Mouse (Mus musculus) Patski (cell line): Measurements from ENCODE around the gene Ppcs. TPM values are rescaled to one million over a fixed set of nuclear protein-coding genes. Genes with fewer than 3 reads are reported as not detected.

Experiments
- ATAC-seq: fragments of 100-300 bp; one replicate; pipeline ENCODE4 v1.8.0; 2021
- CTCF ChIA-PET: fragments of 350-600 bp; sonication (Branson Sonifier 250); formaldehyde crosslinking; loops from one replicate; lab custom pipeline; 2022; ENCODE audit warnings: inconsistent platforms; lab: Charles Lee
- POLR2A ChIA-PET: fragments of 350-600 bp; sonication (Branson Sonifier 250); formaldehyde crosslinking; loops from one replicate; lab custom pipeline; 2022; ENCODE audit warnings: antibody characterized with exemption, inconsistent platforms; lab: Charles Lee
- DNase-seq: peaks from one replicate; pipeline ENCODE4 v3.0.0-alpha.2; 2011; ENCODE audit warnings: low read depth, low spot score
- H3K27me3 ChIP-seq: fragments of 371-371 bp; one replicate; pipeline ENCODE4 v1.5.1; 2021
- CTCF ChIP-seq: fragments of 100-300 bp; IDR thresholded peaks from one replicate; pipeline ENCODE4 v1.5.1; 2021
- in situ Hi-C: fragments of 300-500 bp; cut with MboI; formaldehyde crosslinking; loops from 3 replicates; pipeline ENCODE4 v1.11.1; 2018; ENCODE audit warnings: low pct_unique_long_range_greater_than_20kb, mixed read lengths
- polyA plus RNA-seq: library from polyadenylated mRNA; unstranded; gene quantifications from one replicate; pipeline ENCODE4 v1.2.3, GENCODE M21; 2021

Ppcs gene
- polyA plus RNA-seq, 1 experiment from 2014 or later: 11.3 TPM

DNA sequence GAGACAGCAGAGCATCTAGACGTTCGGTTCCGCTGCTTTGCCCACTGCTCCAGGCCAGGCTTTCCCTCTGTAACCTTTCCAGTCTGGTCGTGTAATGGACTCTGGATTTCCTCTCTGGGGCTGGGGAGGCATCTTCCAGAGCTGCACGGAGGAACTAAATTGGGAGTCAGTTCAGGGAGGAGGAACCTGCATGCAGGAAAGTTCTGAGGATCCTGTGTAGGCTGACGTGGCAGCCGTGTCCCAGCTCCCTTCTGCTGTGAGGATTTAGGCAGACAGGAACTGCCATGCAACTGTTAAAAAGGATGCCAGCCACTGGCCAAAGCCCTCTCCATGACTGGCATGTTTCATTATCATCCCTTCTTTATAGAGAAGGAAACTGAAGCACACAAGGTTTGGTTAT, 28.2 kb upstream of the Ppcs start:
- CTCF ChIA-PET: no interaction called here
- H3K27me3 ChIP-seq: no peaks in the 10 kb centered on the region
- DNase-seq: no peak
- no peak for TF ChIP-seq CTCF
- no peak for ATAC-seq
- in situ Hi-C loops: no loop called here
- POLR2A ChIA-PET: interaction anchor here (0.9 kb wide), 1 partner anchor 122 kb away, joined by 3 read pairs; no protein-coding TSS in a partner anchor

DNA sequence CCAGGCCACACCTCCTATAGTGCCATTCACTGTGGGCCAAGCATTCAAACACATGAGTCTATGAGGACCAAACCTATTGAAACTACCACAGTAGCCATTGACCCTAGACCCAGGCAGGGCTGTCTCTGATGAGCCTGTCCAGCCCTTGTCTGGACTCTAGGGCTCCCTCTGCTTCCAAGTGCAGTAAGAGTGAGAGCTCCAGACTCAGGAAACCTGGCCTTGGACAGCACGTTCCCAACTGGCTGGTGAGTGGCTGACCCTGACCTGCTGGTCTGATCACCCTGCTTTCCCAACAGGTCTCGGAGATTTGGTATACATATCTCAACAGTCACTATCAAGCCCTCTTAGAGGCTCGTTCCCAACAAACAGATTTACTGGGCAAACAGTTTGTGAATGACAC, 25.6 kb upstream of the Ppcs start:
- ChIA-PET CTCF (no interaction called here), POLR2A (no interaction called here)
- no peak for DNase-seq
- in situ Hi-C loops: no loop called here
- no peaks in the 10 kb centered on the region for H3K27me3 ChIP-seq
- ATAC-seq: no peak
- no peak for TF ChIP-seq CTCF

DNA sequence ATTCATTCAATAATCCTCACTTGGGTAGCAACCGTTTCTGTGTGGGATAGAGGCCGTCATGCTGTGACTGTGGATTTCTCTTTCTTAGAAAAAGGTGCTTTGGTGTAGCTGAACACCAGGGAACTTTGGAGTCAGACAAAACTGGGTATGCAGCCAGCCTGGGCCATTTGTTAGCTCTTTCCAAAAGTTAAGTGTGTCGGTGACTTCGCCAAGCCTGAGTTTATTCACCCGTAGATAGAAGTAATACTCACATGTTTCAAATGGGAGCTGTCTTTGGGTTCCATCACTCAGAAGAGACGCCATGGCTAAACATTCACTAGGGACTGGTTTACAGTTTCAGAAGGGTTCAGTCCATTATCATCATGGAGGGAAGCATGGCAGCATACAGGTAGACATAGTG, 25.0 kb upstream of the Ppcs start:
- no peak for DNase-seq
- in situ Hi-C loops: no loop called here
- ChIA-PET POLR2A (no interaction called here), CTCF (no interaction called here)
- no peaks in the 10 kb centered on the region for H3K27me3 ChIP-seq
- ATAC-seq: no peak
- TF ChIP-seq CTCF: no peak

GRCm38 (mm10) chr4:119442539-119442938, 20.3 kb upstream of the Ppcs start:
- TF ChIP-seq CTCF: no peak

DNA sequence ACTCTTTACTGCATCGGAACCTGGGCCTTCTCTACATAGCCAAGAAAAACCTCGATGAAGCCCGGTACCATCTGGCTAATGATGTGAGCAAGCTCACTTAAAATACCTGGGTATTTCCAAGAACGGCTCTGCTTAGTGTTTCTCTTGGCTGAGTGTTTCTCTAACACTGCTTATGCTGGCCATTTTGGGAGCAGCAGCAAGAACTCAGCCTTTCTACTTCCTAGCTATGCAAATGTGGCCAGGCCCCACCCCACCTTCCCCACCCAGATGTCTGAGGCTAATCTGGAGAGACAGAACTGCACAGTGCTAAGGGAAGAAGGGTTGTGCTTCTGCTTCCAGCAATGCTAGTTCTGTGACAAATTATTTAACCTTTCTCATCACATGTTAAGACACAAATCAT, 19.6 kb upstream of the Ppcs start:
- ChIA-PET CTCF (no interaction called here), POLR2A (no interaction called here)
- in situ Hi-C loops: no loop called here
- DNase-seq (no peak), ATAC-seq (no peak)
- H3K27me3 ChIP-seq: no peaks in the 10 kb centered on the region
- no peak for TF ChIP-seq CTCF

More at GRCm38 (mm10) chr4:119442539-119442938, 20.3 kb upstream of the Ppcs start:
- H3K27me3 ChIP-seq: no peaks in the 10 kb centered on the region
- in situ Hi-C loops: no loop called here
- no peak for ATAC-seq
- POLR2A ChIA-PET: no interaction called here
- no peak for DNase-seq
- CTCF ChIA-PET: no interaction called here

GRCm38 (mm10) chr4:119437936-119438335, 15.7 kb upstream of the Ppcs start:
- no peak for ATAC-seq
- H3K27me3 ChIP-seq: no peaks in the 10 kb centered on the region
- no peak for DNase-seq
- ChIA-PET POLR2A (no interaction called here), CTCF (no interaction called here)
- in situ Hi-C loops: loop anchor here (10.0 kb wide), 2 partner anchors 87 to 197 kb away; partner anchors contain the start of gene Guca2a
- no peak for TF ChIP-seq CTCF

DNA sequence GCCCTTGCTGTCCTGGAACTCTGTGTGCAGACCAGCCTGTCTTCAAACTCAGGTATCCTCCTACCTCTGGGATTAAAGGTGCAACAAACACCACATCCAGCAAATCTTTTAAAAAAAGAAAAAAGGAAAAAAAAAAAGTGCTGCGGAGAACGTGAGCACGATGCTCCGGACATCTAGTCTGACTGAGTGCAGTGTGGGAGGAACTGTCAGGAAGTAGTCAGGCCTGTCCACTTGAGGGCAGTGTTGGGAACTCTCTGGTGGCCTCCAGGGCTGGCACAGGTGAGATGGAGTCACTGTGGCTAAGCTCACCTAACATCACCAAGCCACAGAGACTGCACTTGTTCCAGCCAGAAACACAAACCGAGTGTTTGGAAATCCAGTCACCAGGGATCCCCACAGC, 8.5 kb upstream of the Ppcs start:
- TF ChIP-seq CTCF: peak; percentile 58
- ATAC-seq: no peak
- no peaks in the 10 kb centered on the region for H3K27me3 ChIP-seq
- in situ Hi-C loops: loop anchor here (10.0 kb wide), 2 partner anchors 94 to 204 kb away; partner anchors contain the start of gene Guca2a
- POLR2A ChIA-PET: no interaction called here
- DNase-seq: no peak
- CTCF ChIA-PET: interaction anchor here (1.0 to 1.5 kb wide), 3 partner anchors 82 to 378 kb away, joined by 3 read pairs; no protein-coding TSS in a partner anchor

DNA sequence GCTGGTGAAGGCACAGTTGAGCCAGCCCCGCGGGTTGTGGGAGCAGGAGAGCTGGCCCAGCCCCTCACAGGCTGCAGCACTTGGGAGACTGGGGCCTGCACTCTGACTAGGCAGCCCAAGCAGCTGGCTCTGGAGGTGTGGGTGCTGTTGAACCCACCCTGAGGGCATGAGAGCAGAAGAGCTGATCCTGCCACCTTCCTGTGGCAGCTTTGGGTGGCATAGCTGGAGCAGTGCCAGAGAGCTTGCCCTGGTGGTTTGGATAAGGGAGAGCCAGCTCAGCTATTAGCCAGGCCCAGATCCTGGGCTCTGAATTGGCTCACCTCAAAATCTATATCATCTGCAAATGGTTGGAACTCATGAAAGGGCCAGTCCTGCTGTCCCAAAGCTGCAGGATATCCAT, 5.5 kb upstream of the Ppcs start:
- DNase-seq (no peak), ATAC-seq (no peak)
- POLR2A ChIA-PET: no interaction called here
- no peak for TF ChIP-seq CTCF
- in situ Hi-C loops: loop anchor here (10.0 kb wide), 1 partner anchor 237 kb away; no protein-coding TSS in a partner anchor
- no peaks in the 10 kb centered on the region for H3K27me3 ChIP-seq
- CTCF ChIA-PET: no interaction called here

- ChIA-PET POLR2A (no interaction called here), CTCF (no interaction called here)
- in situ Hi-C loops: loop anchor here (10.0 kb wide), 1 partner anchor 239 kb away; no protein-coding TSS in a partner anchor
- no peak for TF ChIP-seq CTCF
- H3K27me3 ChIP-seq: no peaks in the 10 kb centered on the region
- ATAC-seq (no peak), DNase-seq (no peak)
These were observed 3.4 kb upstream of the Ppcs start for GRCm38 (mm10) chr4:119425601-119426000.

DNA sequence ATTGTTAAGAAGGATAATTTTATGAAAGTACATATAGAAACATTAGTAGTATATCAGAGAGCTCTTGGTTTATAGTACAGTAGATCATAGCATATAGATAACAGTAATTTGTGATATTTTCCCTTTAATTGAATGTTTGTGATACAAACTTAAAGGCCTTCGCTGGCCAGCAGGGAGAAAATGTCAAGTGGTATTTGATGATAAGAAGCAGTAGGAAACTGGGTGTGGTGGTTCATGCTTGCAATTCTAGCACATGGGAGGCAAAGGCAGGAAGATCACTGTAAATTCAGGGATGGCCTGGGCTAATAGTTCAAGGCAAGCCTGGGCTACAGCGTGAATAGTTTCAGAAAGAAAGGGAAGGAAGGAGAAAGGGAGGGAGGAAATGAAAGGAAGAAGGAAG, 2.9 kb upstream of the Ppcs start:
- DNase-seq: no peak
- ChIA-PET CTCF (no interaction called here), POLR2A (no interaction called here)
- no peak for ATAC-seq
- no peaks in the 10 kb centered on the region for H3K27me3 ChIP-seq
- in situ Hi-C loops: loop anchor here (10.0 kb wide), 1 partner anchor 240 kb away; no protein-coding TSS in a partner anchor
- no peak for TF ChIP-seq CTCF

GRCm38 (mm10) chr4:119421921-119422293, 313 bp downstream of the Ppcs start:
- in situ Hi-C loops: loop anchor here (10.0 kb wide), 1 partner anchor 243 kb away; no protein-coding TSS in a partner anchor
- ATAC-seq (peak; percentile 32), DNase-seq (no peak)
- no peak for TF ChIP-seq CTCF
- no peaks in the 10 kb centered on the region for H3K27me3 ChIP-seq
- ChIA-PET CTCF (no interaction called here), POLR2A (no interaction called here)

- ATAC-seq (no peak), DNase-seq (no peak)
- ChIA-PET POLR2A (no interaction called here), CTCF (no interaction called here)
- in situ Hi-C loops: loop anchor here (10.0 kb wide), 1 partner anchor 244 kb away; no protein-coding TSS in a partner anchor
- H3K27me3 ChIP-seq: no peaks in the 10 kb centered on the region
- no peak for TF ChIP-seq CTCF
These were observed 1.0 kb downstream of the Ppcs start for GRCm38 (mm10) chr4:119421191-119421590.
